In genomic region chr12:84769624-84770023, GRCm38 (mm10) we compare ENCODE assay signal across 26 mouse cellular contexts. TPM values are rescaled to one million over a fixed set of nuclear protein-coding genes. Genes with fewer than 3 reads are reported as not detected.
DNase-seq lines count a peak whose midpoint lies in the region; ATAC-seq and TF ChIP-seq lines count a peak whose summit lies in the region.
"Had no signal": no experiment of that assay in that cellular context is flagged by ENCODE, and none has a peak within 500 bp of the region (broad histone marks: within the 10 kb centered on the region; RNA-seq: fewer than 3 reads in every experiment).

No protein-coding gene starts in this region.

- no peaks in the 10 kb centered on the region for H3K27me3 ChIP-seq in spleen, adult 2 months (ENCODE audit: control insufficient read depth, insufficient read depth, low read length)
- no peaks in the 10 kb centered on the region for H3K27me3 ChIP-seq in lung, embryonic 15.5 days
- H3K27me3 ChIP-seq: limb, embryonic 13.5 days; neural tube, embryonic 12.5 days had no signal

- peak; percentile 60 for DNase-seq in CD4-positive, CD25-positive, alpha-beta regulatory T cell, adult 2 months (ENCODE audit: low read depth, low spot score)
- no peak for DNase-seq in spleen, adult 2 months (ENCODE audit: low read depth in 1 of 2, low spot score in 2 of 2)
- DNase-seq in spleen, postnatal 4 days (ENCODE audit: low spot score in 2 of 2), result no peak
- DNase-seq in naive thymus-derived CD4-positive, alpha-beta T cell, adult 2 months (ENCODE audit: low read depth), result peak; percentile 77
- DNase-seq in gastrocnemius, postnatal 14 days, result no peak
- no peak for DNase-seq in frontal cortex, adult 2 months (ENCODE audit: extremely low spot score in 1 of 2, low spot score in 1 of 2)
- DNase-seq: adrenal gland, postnatal 25 days; cerebellum, adult 8-10 months; cerebellum, postnatal 36 days; heart, postnatal 4 days; kidney, adult 18-20 months; layer of hippocampus, adult 9-11 months; midbrain, embryonic 14.5 days; retina, postnatal 1 day; right cerebral cortex, postnatal 25 days; spleen, adult 18-20 months had no signal

- no peak overlapping the region for H3K4me3 ChIP-seq in spleen, adult 2 months (ENCODE audit: extremely low read depth, insufficient read depth, insufficient read length)
- H3K4me3 ChIP-seq in lung, embryonic 15.5 days, result peak overlapping the region; percentile 63
- H3K4me3 ChIP-seq: limb, embryonic 13.5 days; neural tube, embryonic 12.5 days had no signal

- H3K9me3 ChIP-seq in lung, embryonic 15.5 days, result no peaks in the 10 kb centered on the region
- H3K9me3 ChIP-seq: G1E; limb, embryonic 13.5 days; neural tube, embryonic 12.5 days had no signal

- H3K27ac ChIP-seq in spleen, adult 2 months (ENCODE audit: insufficient read depth, low read length), result peak overlapping the region; percentile 58
- peak overlapping the region; percentile 96 for H3K27ac ChIP-seq in lung, embryonic 15.5 days
- H3K27ac ChIP-seq: hindbrain, embryonic 14.5 days; kidney, postnatal 0 days; limb, embryonic 13.5 days; liver, embryonic 14.5 days; neural tube, embryonic 12.5 days had no signal

- no peak overlapping the region for H3K9ac ChIP-seq in lung, embryonic 15.5 days
- H3K9ac ChIP-seq: hindbrain, embryonic 14.5 days; limb, embryonic 13.5 days; liver, embryonic 14.5 days; neural tube, embryonic 12.5 days had no signal

- peak overlapping the region; percentile 56 for H3K4me2 ChIP-seq in lung, embryonic 15.5 days
- H3K4me2 ChIP-seq: limb, embryonic 13.5 days; neural tube, embryonic 12.5 days had no signal

- no peak for TF ChIP-seq CTCF in spleen, adult 2 months (IDR thresholded peaks at IDR 0.05; ENCODE audit: extremely low read depth, insufficient read depth, insufficient read length, insufficient replicate concordance)

- peaks cover 3% of the 10 kb centered on the region for H3K36me3 ChIP-seq in spleen, adult 2 months (ENCODE audit: control insufficient read depth, insufficient read depth, low read length)
- H3K36me3 ChIP-seq in lung, embryonic 15.5 days, result peaks cover 8% of the 10 kb centered on the region

- intact Hi-C loops in gastrocnemius, postnatal 14 days (cut with DNase I; ENCODE audit: low total_unique reads), result no loop called here

- 79% methylated on average over 7 of the region's 7 CpGs for WGBS in spleen, adult 2 months
- WGBS in lung, embryonic 15.5 days, result 58% methylated on average over 7 of the region's 7 CpGs

- no peak for TF ChIP-seq POLR2A in spleen, adult 2 months (IDR thresholded peaks at IDR 0.05; ENCODE audit: low read depth, low read length)

- peaks cover 8% of the 10 kb centered on the region for H3K4me1 ChIP-seq in spleen, adult 2 months (ENCODE audit: control insufficient read depth, insufficient read depth, insufficient read length)
- H3K4me1 ChIP-seq in lung, embryonic 15.5 days, result peaks cover 61% of the 10 kb centered on the region

- ATAC-seq in CD4-positive, CD25-positive, alpha-beta regulatory T cell, adult 4 months, result no peak
- ATAC-seq in lung, embryonic 15.5 days (ENCODE audit: borderline replicate concordance, extremely low read depth, low FRiP score, low TSS enrichment), result no peak
- ATAC-seq: forebrain, embryonic 16.5 days; inflammation-experienced regulatory T-cells, adult 6 months had no signal

RNA-seq across cellular contexts. Expression of gene Npc2, which starts 3.3 kb away (rescaled TPM):
- 100 to 1,000 TPM; 184 to 230 TPM for polyA plus RNA-seq in CD4-positive, CD25-positive, alpha-beta regulatory T cell, adult 4 months (2017; shearing (Covaris generic))
- polyA plus RNA-seq in spleen, adult 2 months (2012; rRNA removed), result 140 and 155 TPM in 2 replicates
- polyA plus RNA-seq in lung, embryonic 15.5 days (2015; fragmentation: Nextera tagmentation; extraction: Ambion mirVana), result 150 and 162 TPM in 2 replicates
- 10 to 100 TPM; 18.0 to 20.0 TPM for total RNA-seq in gastrocnemius, postnatal 14 days (2021)
- polyA plus RNA-seq in frontal cortex, adult 2 months (2012; rRNA removed), result 40.0 and 45.9 TPM in 2 replicates

RNA-seq across cellular contexts. Expression of gene Isca2, which starts 3.4 kb away (rescaled TPM):
- 100 to 1,000 TPM; 107 to 156 TPM for polyA plus RNA-seq in CD4-positive, CD25-positive, alpha-beta regulatory T cell, adult 4 months (2017; shearing (Covaris generic))
- 26.7 and 28.8 TPM in 2 replicates for polyA plus RNA-seq in spleen, adult 2 months (2012; rRNA removed)
- 130 and 136 TPM in 2 replicates for polyA plus RNA-seq in lung, embryonic 15.5 days (2015; fragmentation: Nextera tagmentation; extraction: Ambion mirVana)
- 10 to 100 TPM; 47.4 to 50.7 TPM for total RNA-seq in gastrocnemius, postnatal 14 days (2021)
- polyA plus RNA-seq in frontal cortex, adult 2 months (2012; rRNA removed), result 87.2 and 90.7 TPM in 2 replicates

Comparison
In these comparisons a context has a peak if more than half of its experiments do, and no peak if none do; other contexts are left out.
1. DNase-seq: peak in CD4-positive, CD25-positive, alpha-beta regulatory T cell, adult 2 months (single experiment) and naive thymus-derived CD4-positive, alpha-beta T cell, adult 2 months (single experiment); none in spleen, adult 2 months (0 of 2), spleen, postnatal 4 days (0 of 2), gastrocnemius, postnatal 14 days (single experiment) and frontal cortex, adult 2 months (0 of 2).